Mouse (Mus musculus) MEL (cell line): ENCODE data around the gene Foxs1. TPM values are rescaled to one million over a fixed set of nuclear protein-coding genes. Genes with fewer than 3 reads are reported as not detected.

Experiments used
- DNase-seq: peaks from one replicate; pipeline ENCODE4 v3.0.0; 2011; ENCODE audit warnings: low read depth, low spot score
- H3K27ac ChIP-seq: 2 replicates; pipeline ENCODE4 v1.5.1; 2012; ENCODE audit warnings: low read depth, mild to moderate bottlenecking, control low read depth, low read length, moderate library complexity; ENCODE audit not compliant: control insufficient read depth
- H3K27me3 ChIP-seq, 2 experiments: fragments of 150-350 bp in 1 of 2; sonication (generic) in 1 of 2; 2 replicates each; pipeline ENCODE4 v1.6.1; 2012; ENCODE audit warnings: low read length in 2 of 2, mild to moderate bottlenecking in 2 of 2, improper control_type of control experiment in 1 of 2, moderate library complexity in 1 of 2; ENCODE audit not compliant: insufficient read depth in 2 of 2, control insufficient read depth in 1 of 2
- H3K36me3 ChIP-seq, 2 experiments: 2 replicates each; pipeline ENCODE4 v1.6.1; 2012 to 2014; ENCODE audit warnings: low read length in 2 of 2, improper control_type of control experiment in 1 of 2, inconsistent platforms in 1 of 2, mild to moderate bottlenecking in 1 of 2; ENCODE audit not compliant: insufficient read depth in 2 of 2, control insufficient read depth in 1 of 2
- H3K4me1 ChIP-seq, 2 experiments: fragments of 150-350 bp in 1 of 2; sonication (generic) in 1 of 2; 2 replicates each; pipeline ENCODE4 v1.6.1; 2012; ENCODE audit warnings: low read length in 2 of 2, improper control_type of control experiment in 1 of 2, mild to moderate bottlenecking in 1 of 2; ENCODE audit not compliant: insufficient read depth in 2 of 2, control insufficient read depth in 1 of 2
- H3K4me3 ChIP-seq, 2 experiments: fragments of 150-350 bp in 1 of 2; sonication (generic) in 1 of 2; 2 replicates each; pipeline ENCODE4 v1.5.1; 2012; ENCODE audit warnings: low read depth in 2 of 2, low read length in 2 of 2, mild to moderate bottlenecking in 2 of 2, moderate library complexity in 2 of 2, control low read depth in 1 of 2, improper control_type of control experiment in 1 of 2; ENCODE audit not compliant: control insufficient read depth in 1 of 2, insufficient read depth in 1 of 2
- H3K79me2 ChIP-seq: 2 replicates; pipeline ENCODE4 v1.6.1; 2012; ENCODE audit warnings: mild to moderate bottlenecking, low read length, moderate library complexity; ENCODE audit not compliant: control insufficient read depth, poor library complexity, insufficient read depth
- H3K9ac ChIP-seq: 2 replicates; pipeline ENCODE4 v1.6.1; 2012; ENCODE audit warnings: low read depth, mild to moderate bottlenecking, control low read depth, low read length, moderate library complexity; ENCODE audit not compliant: control insufficient read depth, poor library complexity, severe bottlenecking
- H3K9me3 ChIP-seq: fragments of 150-350 bp; sonication (generic); replicated peaks from 2 replicates; pipeline ENCODE4 v1.6.1; 2012; ENCODE audit warnings: mild to moderate bottlenecking, low read length, improper control_type of control experiment, moderate library complexity; ENCODE audit not compliant: insufficient read depth
- BHLHE40 ChIP-seq: IDR thresholded peaks from 2 replicates; pipeline ENCODE4 v1.6.1; 2012; ENCODE audit warnings: low read depth, mild to moderate bottlenecking, inconsistent platforms, low read length, improper control_type of control experiment, borderline replicate concordance
- CHD1 ChIP-seq: IDR thresholded peaks from 2 replicates; pipeline ENCODE4 v1.6.1; 2012; ENCODE audit warnings: low read depth, mild to moderate bottlenecking, inconsistent platforms, low read length, improper control_type of control experiment
- CTCF ChIP-seq, 3 experiments: IDR thresholded peaks in 2 of 3; conservative IDR thresholded peaks in 1 of 3; 2 replicates each; pipeline ENCODE4 v1.5.1; 2011 to 2012; ENCODE audit warnings: low read length in 3 of 3, low read depth in 2 of 3, mild to moderate bottlenecking in 2 of 3, improper control_type of control experiment in 1 of 3, inconsistent platforms in 1 of 3, mixed read lengths in 1 of 3, moderate library complexity in 1 of 3; ENCODE audit not compliant: control insufficient read depth in 1 of 3, insufficient read depth in 1 of 3, poor library complexity in 1 of 3, severe bottlenecking in 1 of 3
- E2F4 ChIP-seq: IDR thresholded peaks from 2 replicates; pipeline ENCODE4 v1.6.1; 2011; ENCODE audit warnings: low read depth, low read length, improper control_type of control experiment, borderline replicate concordance
- ELF1 ChIP-seq: IDR thresholded peaks from 2 replicates; pipeline ENCODE4 v1.6.1; 2014; ENCODE audit warnings: low read depth, mild to moderate bottlenecking, inconsistent platforms, low read length, improper control_type of control experiment, moderate library complexity
- EP300 ChIP-seq, 2 experiments: IDR thresholded peaks; 2 replicates each; pipeline ENCODE4 v1.6.1; 2011; ENCODE audit warnings: improper control_type of control experiment in 2 of 2, low read length in 2 of 2, low read depth in 1 of 2, mild to moderate bottlenecking in 1 of 2
- GABPA ChIP-seq: IDR thresholded peaks from 2 replicates; pipeline ENCODE4 v1.6.1; 2012; ENCODE audit warnings: low read depth, mild to moderate bottlenecking, inconsistent platforms, low read length, improper control_type of control experiment, moderate library complexity
- GATA1 ChIP-seq: IDR thresholded peaks from 2 replicates; pipeline ENCODE4 v1.6.1; 2011; ENCODE audit warnings: low read depth, low read length, improper control_type of control experiment
- HCFC1 ChIP-seq: IDR thresholded peaks from 2 replicates; pipeline ENCODE4 v1.6.1; 2012; ENCODE audit warnings: low read depth, mild to moderate bottlenecking, inconsistent platforms, low read length, improper control_type of control experiment, moderate library complexity
- MAZ ChIP-seq: IDR thresholded peaks from 2 replicates; pipeline ENCODE4 v1.6.1; 2012; ENCODE audit warnings: low read depth, mild to moderate bottlenecking, inconsistent platforms, low read length, improper control_type of control experiment
- MEF2A ChIP-seq: IDR thresholded peaks from 2 replicates; pipeline ENCODE4 v1.6.1; 2014; ENCODE audit warnings: low read depth, mild to moderate bottlenecking, inconsistent platforms, low read length, improper control_type of control experiment; ENCODE audit not compliant: poor library complexity, insufficient replicate concordance, severe bottlenecking; ENCODE audit errors: extremely low read depth
- MXI1 ChIP-seq: IDR thresholded peaks from 2 replicates; pipeline ENCODE4 v1.6.1; 2011; ENCODE audit warnings: mild to moderate bottlenecking, low read depth, low read length, improper control_type of control experiment
- MYC ChIP-seq: IDR thresholded peaks from 2 replicates; pipeline ENCODE4 v1.6.1; 2011; ENCODE audit warnings: low read depth, mild to moderate bottlenecking, low read length, improper control_type of control experiment, moderate library complexity
- NELFE ChIP-seq: IDR thresholded peaks from 2 replicates; pipeline ENCODE4 v1.6.1; 2011; ENCODE audit warnings: low read depth, low read length, improper control_type of control experiment
- RAD21 ChIP-seq: IDR thresholded peaks from 2 replicates; pipeline ENCODE4 v1.6.1; 2011; ENCODE audit warnings: mild to moderate bottlenecking, low read depth, low read length, improper control_type of control experiment
- RCOR1 ChIP-seq: IDR thresholded peaks from 2 replicates; pipeline ENCODE4 v1.6.1; 2012; ENCODE audit warnings: low read depth, mild to moderate bottlenecking, inconsistent platforms, low read length, improper control_type of control experiment
- SIN3A ChIP-seq: IDR thresholded peaks from 2 replicates; pipeline ENCODE4 v1.6.1; 2012; ENCODE audit warnings: low read length, improper control_type of control experiment, inconsistent platforms
- SMC3 ChIP-seq: IDR thresholded peaks from 2 replicates; pipeline ENCODE4 v1.6.1; 2011; ENCODE audit warnings: low read depth, low read length, improper control_type of control experiment
- TAL1 ChIP-seq: IDR thresholded peaks from 2 replicates; pipeline ENCODE4 v1.6.1; 2012; ENCODE audit warnings: mild to moderate bottlenecking, inconsistent platforms, low read length, moderate library complexity, mixed read lengths
- TCF12 ChIP-seq: IDR thresholded peaks from 2 replicates; pipeline ENCODE4 v1.6.1; 2014; ENCODE audit warnings: low read depth, mild to moderate bottlenecking, inconsistent platforms, low read length, improper control_type of control experiment, moderate library complexity
- UBTF ChIP-seq: IDR thresholded peaks from 2 replicates; pipeline ENCODE4 v1.6.1; 2012; ENCODE audit warnings: low read depth, mild to moderate bottlenecking, inconsistent platforms, low read length, improper control_type of control experiment, moderate library complexity, borderline replicate concordance; ENCODE audit not compliant: insufficient read depth
- USF1 ChIP-seq: IDR thresholded peaks from 2 replicates; pipeline ENCODE4 v1.6.1; 2014; ENCODE audit warnings: low read depth, mild to moderate bottlenecking, inconsistent platforms, low read length, improper control_type of control experiment, moderate library complexity
- USF2 ChIP-seq, 2 experiments: IDR thresholded peaks; 2 replicates each; pipeline ENCODE4 v1.6.1; 2011 to 2012; ENCODE audit warnings: improper control_type of control experiment in 2 of 2, low read length in 2 of 2, borderline replicate concordance in 1 of 2, inconsistent platforms in 1 of 2, low read depth in 1 of 2, mild to moderate bottlenecking in 1 of 2; ENCODE audit not compliant: insufficient read depth in 1 of 2
- ZKSCAN1 ChIP-seq: IDR thresholded peaks from 2 replicates; pipeline ENCODE4 v1.6.1; 2012; ENCODE audit warnings: low read depth, mild to moderate bottlenecking, inconsistent platforms, low read length, improper control_type of control experiment, moderate library complexity
- polyA plus RNA-seq, 2 experiments: library from polyadenylated mRNA; stranded (reverse) in 1 of 2; unstranded in 1 of 2; fragments of >175 nt in 1 of 2; fragments of >200 nt in 1 of 2; gene quantifications; 2 replicates each; pipeline versions ENCODE4 v1.2.1 to v1.2.4; 2012; ENCODE audit warnings: low replicate concordance in 2 of 2, low read depth in 1 of 2; ENCODE audit not compliant: insufficient read length in 2 of 2, insufficient read depth in 1 of 2, missing spikeins in 1 of 2
- total RNA-seq: library from RNA; depleted of rRNA; stranded (reverse); fragments of 300-350 nt; gene quantifications from 2 replicates; pipeline ENCODE4 v1.2.3, GENCODE M21; 2012

Gene Foxs1
- total and polyA plus RNA-seq, 3 experiments = not detected

DNA sequence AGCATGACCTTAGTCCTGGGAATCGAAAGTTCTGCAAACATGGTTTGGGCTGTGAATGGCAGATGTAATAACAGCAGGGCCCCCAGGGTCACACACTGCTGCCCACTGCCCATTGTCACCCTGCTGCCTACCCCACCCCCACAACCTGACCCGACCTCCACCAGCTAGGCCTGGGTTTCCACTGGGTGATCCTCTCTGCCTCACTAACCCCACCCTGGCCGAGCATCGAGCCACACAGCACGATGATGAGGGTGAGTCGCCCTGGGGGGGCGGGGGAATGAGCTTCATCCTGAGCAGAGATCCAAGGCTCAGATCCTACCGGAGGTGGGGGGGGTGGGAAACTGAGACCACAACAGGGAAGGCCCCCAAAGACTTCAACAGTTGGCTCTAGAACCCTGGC lies 8.9 kb downstream of the Foxs1 start:
- Histone ChIP-seq H3K4me1 (no peaks in the 10 kb centered on the region), H3K27me3 (no peaks in the 10 kb centered on the region)
- no peak for TF ChIP-seq GATA1
- no peak for TF ChIP-seq USF1
- no peak for TF ChIP-seq TCF12
- no peak for TF ChIP-seq NELFE

DNA sequence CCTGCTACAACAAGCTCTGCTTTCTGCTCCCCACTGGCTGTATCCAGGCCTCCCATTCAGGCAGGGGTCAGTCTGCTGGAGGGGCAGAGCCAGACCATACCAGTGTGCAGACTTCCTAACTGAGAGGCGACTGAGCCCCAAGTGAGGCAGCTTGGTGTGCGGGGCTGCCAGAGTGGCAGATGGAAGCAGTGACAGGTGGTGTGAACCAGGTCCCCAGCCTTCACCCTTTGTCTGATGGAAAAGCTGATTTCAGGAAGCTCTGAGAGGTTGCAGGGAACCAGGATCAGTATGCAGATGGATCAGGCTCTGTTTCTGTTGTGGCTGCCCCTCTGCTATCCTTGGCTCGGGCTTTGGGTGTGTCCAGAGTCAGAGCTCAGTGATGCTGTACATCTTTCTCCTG lies 9.4 kb downstream of the Foxs1 start:
- Histone ChIP-seq H3K27ac (no peak overlapping the region), H3K9ac (no peak overlapping the region), H3K79me2 (no peaks in the 10 kb centered on the region), H3K4me1 (0 out of 4 replicates have a peak, but pooled peaks cover 0 to 4% of the 10 kb centered on the region in 2 experiments), H3K4me3 (no peak overlapping the region), H3K36me3 (no peaks in the 10 kb centered on the region; a peak in 1 of 4 replicates), H3K9me3 (no peaks in the 10 kb centered on the region), H3K27me3 (no peaks in the 10 kb centered on the region)
- no peak for DNase-seq
- TF ChIP-seq TAL1 (no peak), MXI1 (no peak), MAZ (no peak), BHLHE40 (no peak), E2F4 (no peak), HCFC1 (no peak), ELF1 (no peak), EP300 (IDR thresholded peaks at IDR 0.05; ENCODE audit: low read depth in 1 of 2, low read length in 2 of 2) (no peak), ZKSCAN1 (no peak)

More for the DNA sequence above, 8.9 kb downstream of the Foxs1 start:
- no peak for DNase-seq
- H3K4me3 ChIP-seq = no peak overlapping the region
- H3K36me3 ChIP-seq = no peaks in the 10 kb centered on the region
- no peaks in the 10 kb centered on the region for H3K9me3 ChIP-seq
- H3K79me2 ChIP-seq = no peaks in the 10 kb centered on the region
- no peak overlapping the region for H3K9ac ChIP-seq
- no peak overlapping the region for H3K27ac ChIP-seq

DNA sequence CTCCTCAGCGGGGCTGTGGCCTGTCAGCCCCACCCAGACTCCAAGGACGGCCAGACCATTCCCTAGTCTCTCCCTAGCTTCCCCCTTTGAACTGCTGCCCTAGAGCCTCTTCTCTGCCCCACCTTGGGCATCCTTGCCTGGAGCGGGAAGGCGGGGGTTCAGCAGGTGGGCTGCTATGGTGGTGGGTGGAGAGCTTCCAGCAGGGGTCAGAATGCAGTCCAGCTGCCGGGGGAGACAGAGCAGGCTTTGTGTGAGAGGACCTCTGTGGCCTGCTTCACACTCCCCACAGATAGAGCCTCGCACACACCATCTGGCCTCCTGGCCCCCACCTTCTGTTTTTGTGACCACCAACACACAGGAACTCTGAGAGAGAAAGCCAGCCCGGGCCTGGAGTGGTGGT lies 10.6 kb downstream of the Foxs1 start:
- no peaks in the 10 kb centered on the region for H3K27me3 ChIP-seq
- no peak overlapping the region for H3K27ac ChIP-seq
- DNase-seq = no peak
- H3K79me2 ChIP-seq = no peaks in the 10 kb centered on the region
- H3K4me1 ChIP-seq = 0 out of 4 replicates have a peak, but pooled peaks cover 0 to 4% of the 10 kb centered on the region in 2 experiments
- H3K9me3 ChIP-seq = no peaks in the 10 kb centered on the region
- no peaks in the 10 kb centered on the region; a peak in 1 of 4 replicates for H3K36me3 ChIP-seq
- H3K4me3 ChIP-seq = no peak overlapping the region
- no peak overlapping the region for H3K9ac ChIP-seq
- TF ChIP-seq MEF2A = no peak
- no peak for TF ChIP-seq ZKSCAN1
- no peak for TF ChIP-seq E2F4
- TF ChIP-seq RAD21 = no peak
- TF ChIP-seq GATA1 = no peak
- TF ChIP-seq TCF12 = no peak
- TF ChIP-seq GABPA = no peak
- TF ChIP-seq EP300 (IDR thresholded peaks at IDR 0.05; ENCODE audit: low read depth in 1 of 2, low read length in 2 of 2) = no peak
- no peak for TF ChIP-seq SIN3A
- TF ChIP-seq UBTF = no peak
- TF ChIP-seq SMC3 = no peak
- TF ChIP-seq CHD1 = no peak
- no peak for TF ChIP-seq MXI1
- no peak for TF ChIP-seq MYC
- TF ChIP-seq CTCF (IDR thresholded peaks at IDR 0.05 in 2 of 3, conservative IDR thresholded peaks at IDR 0.05 in 1 of 3; ENCODE audit: control insufficient read depth in 1 of 3, insufficient read depth in 1 of 3, low read depth in 2 of 3, low read length in 3 of 3, poor library complexity in 1 of 3, severe bottlenecking in 1 of 3) = no peak
- no peak for TF ChIP-seq USF2 (IDR thresholded peaks at IDR 0.05; ENCODE audit: borderline replicate concordance in 1 of 2, insufficient read depth in 1 of 2, low read depth in 1 of 2, low read length in 2 of 2)
- no peak for TF ChIP-seq RCOR1
